Mouse (Mus musculus): ENCODE results near the gene Ccr6. TPM values are rescaled to one million over a fixed set of nuclear protein-coding genes. Genes with fewer than 3 reads are reported as not detected.
A peak's percentile ranks its signal among the peaks of the same experiment; 100 is the strongest.

Ccr6 gene
- polyA plus RNA-seq, 1 experiment from 2014 or later: 0.11 TPM

- Histone ChIP-seq H3K4me2 (peak overlapping the region; percentile 100), H3K9ac (ENCODE audit: low read length) (peak overlapping the region; percentile 80), H3K4me3 (ENCODE audit: low read depth, low read length) (peak overlapping the region; percentile 80), H3K27ac (ENCODE audit: low read depth, low read length) (peak overlapping the region; percentile 27; the same call in 1 of the 2 replicates), H3K4me1 (ENCODE audit: control insufficient read depth, insufficient read depth, low read length) (peaks cover 7% of the 10 kb centered on the region), H3K9me3 (ENCODE audit: control insufficient read depth, low read length) (no peaks in the 10 kb centered on the region), H3K36me3 (ENCODE audit: control insufficient read depth, insufficient read depth, low read length) (no peaks in the 10 kb centered on the region), H3K27me3 (ENCODE audit: control insufficient read depth, insufficient read depth, low read length) (peaks cover 2% of the 10 kb centered on the region; the same call in 1 of the 2 replicates)
- DNase-seq (ENCODE audit: low spot score, missing footprints): peak; percentile 99
- ATAC-seq (ENCODE audit: low FRiP score): peak; percentile 98
- under 1% methylated on average over 77 of the region's 77 CpGs for WGBS
Observed at GRCm38 (mm10) chr17:8283526-8284253, 47.8 kb downstream of the Ccr6 start.

- peak overlapping the region; percentile 73 for H3K9ac ChIP-seq (ENCODE audit: low read length)
- H3K9me3 ChIP-seq (ENCODE audit: control insufficient read depth, low read length): no peaks in the 10 kb centered on the region
- WGBS: under 1% methylated on average over 32 of the region's 32 CpGs
- no peaks in the 10 kb centered on the region for H3K36me3 ChIP-seq (ENCODE audit: control insufficient read depth, insufficient read depth, low read length)
- DNase-seq (ENCODE audit: low spot score, missing footprints) (peak; percentile 93), ATAC-seq (ENCODE audit: low FRiP score) (no peak; the same call in 1 of the 2 replicates)
- peaks cover 2% of the 10 kb centered on the region; the same call in 1 of the 2 replicates for H3K27me3 ChIP-seq (ENCODE audit: control insufficient read depth, insufficient read depth, low read length)
- peak overlapping the region; percentile 80 for H3K4me3 ChIP-seq (ENCODE audit: low read depth, low read length)
- H3K27ac ChIP-seq (ENCODE audit: low read depth, low read length): no peak overlapping the region
- peaks cover 7% of the 10 kb centered on the region for H3K4me1 ChIP-seq (ENCODE audit: control insufficient read depth, insufficient read depth, low read length)
- H3K4me2 ChIP-seq: peak overlapping the region; percentile 100
Observed at GRCm38 (mm10) chr17:8284254-8284661, 48.4 kb downstream of the Ccr6 start.

GRCm38 (mm10) chr17:8285056-8285455, 49.2 kb downstream of the Ccr6 start:
- Histone ChIP-seq H3K9me3 (ENCODE audit: control insufficient read depth, low read length) (no peaks in the 10 kb centered on the region), H3K27me3 (ENCODE audit: control insufficient read depth, insufficient read depth, low read length) (peaks cover 2% of the 10 kb centered on the region; the same call in 1 of the 2 replicates), H3K27ac (ENCODE audit: low read depth, low read length) (no peak overlapping the region), H3K36me3 (ENCODE audit: control insufficient read depth, insufficient read depth, low read length) (no peaks in the 10 kb centered on the region), H3K4me2 (peak overlapping the region; percentile 100; the same call in 1 of the 2 replicates), H3K4me1 (ENCODE audit: control insufficient read depth, insufficient read depth, low read length) (peaks cover 7% of the 10 kb centered on the region), H3K4me3 (ENCODE audit: low read depth, low read length) (no peak overlapping the region), H3K9ac (ENCODE audit: low read length) (no peak overlapping the region)
- 39% methylated on average over 8 of the region's 8 CpGs for WGBS
- no peak for ATAC-seq (ENCODE audit: low FRiP score)
- no peak for DNase-seq (ENCODE audit: low spot score, missing footprints)

GRCm38 (mm10) chr17:8286987-8287386, 51.1 kb downstream of the Ccr6 start:
- no peak overlapping the region for H3K9ac ChIP-seq (ENCODE audit: low read length)
- H3K27ac ChIP-seq (ENCODE audit: low read depth, low read length): no peak overlapping the region
- H3K27me3 ChIP-seq (ENCODE audit: control insufficient read depth, insufficient read depth, low read length): peaks cover 2% of the 10 kb centered on the region; the same call in 1 of the 2 replicates
- H3K9me3 ChIP-seq (ENCODE audit: control insufficient read depth, low read length): no peaks in the 10 kb centered on the region
- peaks cover 7% of the 10 kb centered on the region for H3K4me1 ChIP-seq (ENCODE audit: control insufficient read depth, insufficient read depth, low read length)
- H3K36me3 ChIP-seq (ENCODE audit: control insufficient read depth, insufficient read depth, low read length): no peaks in the 10 kb centered on the region
- no peak overlapping the region for H3K4me3 ChIP-seq (ENCODE audit: low read depth, low read length)
- WGBS: 86% methylated on average over 4 of the region's 4 CpGs
- ATAC-seq (ENCODE audit: low FRiP score) (no peak), DNase-seq (ENCODE audit: low spot score, missing footprints) (no peak)
- no peak overlapping the region for H3K4me2 ChIP-seq

- Histone ChIP-seq H3K4me1 (ENCODE audit: control insufficient read depth, insufficient read depth, low read length) (no peaks in the 10 kb centered on the region), H3K4me3 (ENCODE audit: low read depth, low read length) (no peak overlapping the region), H3K9me3 (ENCODE audit: control insufficient read depth, low read length) (no peaks in the 10 kb centered on the region), H3K27ac (ENCODE audit: low read depth, low read length) (no peak overlapping the region), H3K36me3 (ENCODE audit: control insufficient read depth, insufficient read depth, low read length) (no peaks in the 10 kb centered on the region), H3K9ac (ENCODE audit: low read length) (no peak overlapping the region), H3K27me3 (ENCODE audit: control insufficient read depth, insufficient read depth, low read length) (peaks cover under 1% of the 10 kb centered on the region; the same call in 1 of the 2 replicates), H3K4me2 (no peak overlapping the region)
- DNase-seq (ENCODE audit: low spot score, missing footprints) (no peak), ATAC-seq (ENCODE audit: low FRiP score) (no peak)
- 93% methylated on average over 3 of the region's 3 CpGs for WGBS
Observed at GRCm38 (mm10) chr17:8289993-8290679, 54.3 kb downstream of the Ccr6 start.

- Histone ChIP-seq H3K4me1 (ENCODE audit: control insufficient read depth, insufficient read depth, low read length) (no peaks in the 10 kb centered on the region), H3K27ac (ENCODE audit: low read depth, low read length) (no peak overlapping the region), H3K4me2 (no peak overlapping the region), H3K9me3 (ENCODE audit: control insufficient read depth, low read length) (no peaks in the 10 kb centered on the region), H3K4me3 (ENCODE audit: low read depth, low read length) (no peak overlapping the region), H3K27me3 (ENCODE audit: control insufficient read depth, insufficient read depth, low read length) (no peaks in the 10 kb centered on the region), H3K36me3 (ENCODE audit: control insufficient read depth, insufficient read depth, low read length) (no peaks in the 10 kb centered on the region), H3K9ac (ENCODE audit: low read length) (no peak overlapping the region)
- ATAC-seq (ENCODE audit: low FRiP score) (no peak), DNase-seq (ENCODE audit: low spot score, missing footprints) (no peak)
Observed at GRCm38 (mm10) chr17:8290736-8291135, 54.9 kb downstream of the Ccr6 start.

- Histone ChIP-seq H3K9me3 (ENCODE audit: control insufficient read depth, low read length) (no peaks in the 10 kb centered on the region), H3K4me1 (ENCODE audit: control insufficient read depth, insufficient read depth, low read length) (no peaks in the 10 kb centered on the region), H3K36me3 (ENCODE audit: control insufficient read depth, insufficient read depth, low read length) (no peaks in the 10 kb centered on the region), H3K4me2 (no peak overlapping the region), H3K4me3 (ENCODE audit: low read depth, low read length) (no peak overlapping the region), H3K27ac (ENCODE audit: low read depth, low read length) (no peak overlapping the region), H3K9ac (ENCODE audit: low read length) (no peak overlapping the region), H3K27me3 (ENCODE audit: control insufficient read depth, insufficient read depth, low read length) (no peaks in the 10 kb centered on the region)
- DNase-seq (ENCODE audit: low spot score, missing footprints) (no peak), ATAC-seq (ENCODE audit: low FRiP score) (no peak)
Observed at GRCm38 (mm10) chr17:8295825-8296224, 60.0 kb downstream of the Ccr6 start.

- WGBS: 85% methylated on average over 9 of the region's 9 CpGs
- ATAC-seq (ENCODE audit: low FRiP score): no peak
- H3K27me3 ChIP-seq (ENCODE audit: control insufficient read depth, insufficient read depth, low read length): no peaks in the 10 kb centered on the region
Observed at GRCm38 (mm10) chr17:8296313-8296844, 60.5 kb downstream of the Ccr6 start.

GRCm38 (mm10) chr17:8297746-8298145, 61.9 kb downstream of the Ccr6 start:
- Histone ChIP-seq H3K9me3 (ENCODE audit: control insufficient read depth, low read length) (no peaks in the 10 kb centered on the region), H3K4me3 (ENCODE audit: low read depth, low read length) (no peak overlapping the region), H3K27ac (ENCODE audit: low read depth, low read length) (no peak overlapping the region), H3K4me1 (ENCODE audit: control insufficient read depth, insufficient read depth, low read length) (no peaks in the 10 kb centered on the region), H3K36me3 (ENCODE audit: control insufficient read depth, insufficient read depth, low read length) (no peaks in the 10 kb centered on the region), H3K9ac (ENCODE audit: low read length) (no peak overlapping the region), H3K4me2 (no peak overlapping the region), H3K27me3 (ENCODE audit: control insufficient read depth, insufficient read depth, low read length) (no peaks in the 10 kb centered on the region)
- DNase-seq (ENCODE audit: low spot score, missing footprints): no peak
- no peak for ATAC-seq (ENCODE audit: low FRiP score)
- 82% methylated on average over 5 of the region's 5 CpGs for WGBS

More at GRCm38 (mm10) chr17:8296313-8296844, 60.5 kb downstream of the Ccr6 start:
- H3K36me3 ChIP-seq (ENCODE audit: control insufficient read depth, insufficient read depth, low read length): no peaks in the 10 kb centered on the region
- H3K27ac ChIP-seq (ENCODE audit: low read depth, low read length): no peak overlapping the region
- no peaks in the 10 kb centered on the region for H3K9me3 ChIP-seq (ENCODE audit: control insufficient read depth, low read length)
- peak; percentile 12 for DNase-seq (ENCODE audit: low spot score, missing footprints)
- H3K4me3 ChIP-seq (ENCODE audit: low read depth, low read length): no peak overlapping the region
- H3K4me1 ChIP-seq (ENCODE audit: control insufficient read depth, insufficient read depth, low read length): no peaks in the 10 kb centered on the region
- no peak overlapping the region for H3K9ac ChIP-seq (ENCODE audit: low read length)
- no peak overlapping the region for H3K4me2 ChIP-seq

All from midbrain, embryonic 11.5 days (tissue).